Mouse (Mus musculus) hindbrain, embryonic 12.5 days (tissue): Measurements from ENCODE around the gene Slc50a1. TPM values are rescaled to one million over a fixed set of nuclear protein-coding genes. Genes with fewer than 3 reads are reported as not detected.

Experiments used
- ATAC-seq: fragments of 200-750 bp; cut with Nextera tagmentation; 2 replicates; pipeline ENCODE4 v1.8.0; 2017; ENCODE audit warnings: moderate TSS enrichment; ENCODE audit not compliant: low FRiP score
- H3K27ac ChIP-seq: fragments of 300-500 bp; sonication (generic); 2 replicates; pipeline ENCODE4 v1.5.1; 2016; ENCODE audit warnings: mild to moderate bottlenecking
- H3K27me3 ChIP-seq: fragments of 300-500 bp; sonication (generic); 2 replicates; pipeline ENCODE4 v1.6.1; 2016; ENCODE audit warnings: mild to moderate bottlenecking
- H3K36me3 ChIP-seq: fragments of 300-500 bp; sonication (generic); 2 replicates; pipeline ENCODE4 v1.6.1; 2016; ENCODE audit warnings: mild to moderate bottlenecking
- H3K4me1 ChIP-seq: fragments of 300-500 bp; sonication (generic); 2 replicates; pipeline ENCODE4 v1.6.1; 2016
- H3K4me2 ChIP-seq: fragments of 300-500 bp; sonication (generic); replicated peaks from 2 replicates; pipeline ENCODE4 v1.6.1; 2016; ENCODE audit warnings: mild to moderate bottlenecking
- H3K4me3 ChIP-seq: fragments of 300-500 bp; sonication (generic); 2 replicates; pipeline ENCODE4 v1.5.1; 2016; ENCODE audit warnings: mild to moderate bottlenecking
- H3K9ac ChIP-seq: fragments of 300-500 bp; sonication (generic); 2 replicates; pipeline ENCODE4 v1.6.1; 2016; ENCODE audit warnings: mild to moderate bottlenecking, moderate library complexity
- H3K9me3 ChIP-seq: fragments of 300-500 bp; sonication (generic); replicated peaks from 2 replicates; pipeline ENCODE4 v1.6.1; 2016; ENCODE audit warnings: mild to moderate bottlenecking
- WGBS: fragments of 180-500 bp; shearing (Covaris S2); methylation state at CpG from one replicate; pipeline ENCODE4 v1.1.7; 2016; 5-methylcytosine and 5-hydroxymethylcytosine counted together
- polyA plus RNA-seq: library from polyadenylated mRNA; unstranded; fragments of >200 nt; fragmentation: Nextera tagmentation; extraction: Ambion mirVana; gene quantifications from 2 replicates; pipeline ENCODE4 v1.2.1, GENCODE M21; 2016

The Slc50a1 gene
- polyA plus RNA-seq, 1 experiment from 2014 or later, result 44.9 TPM

GRCm38 (mm10) chr3:89238494-89238893, 31.9 kb downstream of the Slc50a1 start:
- 70% methylated on average over 10 of the region's 12 CpGs for WGBS
- H3K36me3 ChIP-seq, result peaks cover 84% of the 10 kb centered on the region

GRCm38 (mm10) chr3:89237682-89238081, 32.7 kb downstream of the Slc50a1 start:
- Histone ChIP-seq H3K9ac (no peak overlapping the region), H3K27me3 (0 out of 2 replicates have a peak, but pooled peaks cover 4% of the 10 kb centered on the region), H3K36me3 (peaks cover 89% of the 10 kb centered on the region), H3K27ac (no peak overlapping the region), H3K4me1 (peaks cover 2% of the 10 kb centered on the region), H3K4me3 (no peak overlapping the region), H3K9me3 (no peaks in the 10 kb centered on the region), H3K4me2 (no peak overlapping the region)
- ATAC-seq, result no peak
- WGBS, result 95% methylated on average over 21 of the region's 21 CpGs

More at GRCm38 (mm10) chr3:89238494-89238893, 31.9 kb downstream of the Slc50a1 start:
- H3K27me3 ChIP-seq, result 0 out of 2 replicates have a peak, but pooled peaks cover 4% of the 10 kb centered on the region
- H3K27ac ChIP-seq, result no peak overlapping the region
- peaks cover 10% of the 10 kb centered on the region for H3K4me1 ChIP-seq
- H3K4me3 ChIP-seq, result no peak overlapping the region
- H3K9ac ChIP-seq, result 0 out of 2 replicates have a peak overlapping the region, but pooled peaks have one; percentile 23
- ATAC-seq, result no peak
- H3K9me3 ChIP-seq, result no peaks in the 10 kb centered on the region
- H3K4me2 ChIP-seq, result no peak overlapping the region

- Histone ChIP-seq H3K27ac (no peak overlapping the region), H3K4me1 (no peaks in the 10 kb centered on the region; the same call in 1 of the 2 replicates), H3K4me2 (no peak overlapping the region), H3K36me3 (peaks cover 79% of the 10 kb centered on the region), H3K9me3 (no peaks in the 10 kb centered on the region), H3K9ac (no peak overlapping the region), H3K27me3 (0 out of 2 replicates have a peak, but pooled peaks cover 4% of the 10 kb centered on the region), H3K4me3 (no peak overlapping the region)
- no peak for ATAC-seq
- 94% methylated on average over 10 of the region's 10 CpGs for WGBS
Observed at GRCm38 (mm10) chr3:89236516-89236915, 33.9 kb downstream of the Slc50a1 start.

DNA sequence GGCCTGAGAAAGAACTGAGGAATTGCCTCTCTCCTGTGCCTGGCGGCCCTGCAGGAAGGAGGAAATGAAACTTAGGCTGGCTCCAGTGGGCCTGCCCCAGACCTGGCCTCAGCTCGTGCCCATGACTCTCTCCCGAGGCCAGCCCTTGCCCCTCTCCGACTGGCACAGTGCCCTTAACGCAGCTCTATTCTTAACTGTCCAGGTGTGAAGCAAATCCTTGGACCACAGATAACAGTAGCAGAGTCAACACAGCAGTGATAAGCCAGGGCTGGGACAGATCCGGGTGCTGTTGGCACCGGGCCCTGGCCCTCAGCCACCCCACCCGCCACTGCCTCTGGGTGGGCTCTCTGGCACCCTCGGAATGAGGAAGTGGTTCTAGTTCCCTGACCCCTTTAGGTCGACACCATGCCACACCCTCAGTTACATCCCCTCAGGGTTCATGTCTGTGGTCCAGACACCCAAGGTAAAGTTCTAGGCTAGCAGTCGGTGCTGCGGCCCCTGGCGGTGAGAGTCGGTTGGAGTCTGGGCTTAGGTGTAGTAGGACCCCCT, 36.7 kb downstream of the Slc50a1 start:
- Histone ChIP-seq H3K4me2 (no peak overlapping the region), H3K27me3 (peaks cover 1% of the 10 kb centered on the region; the same call in 1 of the 2 replicates), H3K27ac (no peak overlapping the region), H3K4me1 (peaks cover 3% of the 10 kb centered on the region; the same call in 1 of the 2 replicates), H3K4me3 (no peak overlapping the region), H3K9ac (no peak overlapping the region), H3K36me3 (peaks cover 54% of the 10 kb centered on the region), H3K9me3 (no peaks in the 10 kb centered on the region)
- ATAC-seq, result no peak
- 87% methylated on average over 14 of the region's 14 CpGs for WGBS

- H3K27me3 ChIP-seq, result no peaks in the 10 kb centered on the region; the same call in 1 of the 2 replicates
- 77% methylated on average over 6 of the region's 6 CpGs for WGBS
- no peak overlapping the region for H3K9ac ChIP-seq
- peaks cover 12% of the 10 kb centered on the region for H3K4me1 ChIP-seq
- no peak overlapping the region for H3K4me2 ChIP-seq
- no peak for ATAC-seq
- H3K4me3 ChIP-seq, result no peak overlapping the region
- no peak overlapping the region for H3K27ac ChIP-seq
- H3K36me3 ChIP-seq, result peaks cover 44% of the 10 kb centered on the region
- no peaks in the 10 kb centered on the region for H3K9me3 ChIP-seq
Observed at GRCm38 (mm10) chr3:89232614-89233013, 37.8 kb downstream of the Slc50a1 start.

GRCm38 (mm10) chr3:89231772-89232275, 38.5 kb downstream of the Slc50a1 start:
- H3K4me3 ChIP-seq, result no peak overlapping the region
- no peak overlapping the region for H3K4me2 ChIP-seq
- no peak for ATAC-seq
- no peaks in the 10 kb centered on the region for H3K9me3 ChIP-seq
- peaks cover 19% of the 10 kb centered on the region for H3K4me1 ChIP-seq
- H3K27me3 ChIP-seq, result no peaks in the 10 kb centered on the region; the same call in 1 of the 2 replicates
- no peak overlapping the region for H3K9ac ChIP-seq
- no peak overlapping the region for H3K27ac ChIP-seq
- peaks cover 36% of the 10 kb centered on the region for H3K36me3 ChIP-seq
- 77% methylated on average over 16 of the region's 16 CpGs for WGBS

GRCm38 (mm10) chr3:89231345-89231744, 39.0 kb downstream of the Slc50a1 start:
- Histone ChIP-seq H3K4me3 (no peak overlapping the region), H3K27me3 (no peaks in the 10 kb centered on the region; the same call in 1 of the 2 replicates), H3K4me1 (peaks cover 24% of the 10 kb centered on the region), H3K36me3 (peaks cover 31% of the 10 kb centered on the region), H3K27ac (no peak overlapping the region), H3K9ac (no peak overlapping the region), H3K4me2 (no peak overlapping the region), H3K9me3 (no peaks in the 10 kb centered on the region)
- ATAC-seq, result no peak
- WGBS, result 71% methylated on average over 7 of the region's 7 CpGs

DNA sequence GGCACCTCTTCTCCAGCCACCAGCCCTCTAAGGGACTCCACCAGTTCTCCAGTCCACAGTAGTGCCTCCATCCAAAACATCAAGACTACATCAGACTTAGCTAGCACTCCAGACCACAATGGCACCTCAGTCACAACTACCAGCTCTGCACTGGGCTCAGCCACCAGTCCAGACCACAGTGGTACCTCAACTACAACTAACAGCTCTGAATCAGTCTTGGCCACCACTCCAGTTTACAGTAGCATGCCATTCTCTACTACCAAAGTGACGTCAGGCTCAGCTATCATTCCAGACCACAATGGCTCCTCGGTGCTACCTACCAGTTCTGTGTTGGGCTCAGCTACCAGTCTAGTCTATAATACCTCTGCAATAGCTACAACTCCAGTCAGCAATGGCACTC, 39.8 kb downstream of the Slc50a1 start:
- ATAC-seq, result no peak

GRCm38 (mm10) chr3:89229276-89229675, 41.1 kb downstream of the Slc50a1 start:
- H3K27ac ChIP-seq, result no peak overlapping the region
- no peak overlapping the region for H3K4me3 ChIP-seq
- no peaks in the 10 kb centered on the region for H3K9me3 ChIP-seq
- no peak overlapping the region for H3K9ac ChIP-seq
- no peak for ATAC-seq
- peaks cover 12% of the 10 kb centered on the region for H3K36me3 ChIP-seq
- H3K4me2 ChIP-seq, result 0 out of 2 replicates have a peak overlapping the region, but pooled peaks have one; percentile 70
- H3K4me1 ChIP-seq, result peaks cover 44% of the 10 kb centered on the region
- no peaks in the 10 kb centered on the region; the same call in 1 of the 2 replicates for H3K27me3 ChIP-seq
- 58% methylated on average over 4 of the region's 4 CpGs for WGBS

More for the DNA sequence above, 39.8 kb downstream of the Slc50a1 start:
- H3K4me1 ChIP-seq, result peaks cover 31% of the 10 kb centered on the region
- no peak overlapping the region for H3K4me2 ChIP-seq
- no peak overlapping the region for H3K9ac ChIP-seq
- H3K36me3 ChIP-seq, result peaks cover 24% of the 10 kb centered on the region
- no peak overlapping the region for H3K27ac ChIP-seq
- no peak overlapping the region for H3K4me3 ChIP-seq
- 92% methylated on average over 2 of the region's 2 CpGs for WGBS
- H3K27me3 ChIP-seq, result no peaks in the 10 kb centered on the region; the same call in 1 of the 2 replicates
- no peaks in the 10 kb centered on the region for H3K9me3 ChIP-seq

GRCm38 (mm10) chr3:89228836-89229235, 41.5 kb downstream of the Slc50a1 start, which contains the start of gene Muc1:
Gene Muc1 (plus strand): TSS chr3:89229057.
- H3K4me1 ChIP-seq, result peaks cover 49% of the 10 kb centered on the region
- H3K9me3 ChIP-seq, result no peaks in the 10 kb centered on the region
- H3K4me2 ChIP-seq, result peak within 1 kb of the TSS; percentile 70
- peak within 1 kb of the TSS; percentile 76 for H3K9ac ChIP-seq
- peak within 1 kb of the TSS; percentile 88 for H3K27ac ChIP-seq
- H3K27me3 ChIP-seq, result no peaks in the 10 kb centered on the region; the same call in 1 of the 2 replicates
- H3K4me3 ChIP-seq, result peak within 1 kb of the TSS; percentile 49
- no peak for ATAC-seq
- H3K36me3 ChIP-seq, result peaks cover 14% of the 10 kb centered on the region
- 32% methylated on average over 10 of the region's 10 CpGs for WGBS

DNA sequence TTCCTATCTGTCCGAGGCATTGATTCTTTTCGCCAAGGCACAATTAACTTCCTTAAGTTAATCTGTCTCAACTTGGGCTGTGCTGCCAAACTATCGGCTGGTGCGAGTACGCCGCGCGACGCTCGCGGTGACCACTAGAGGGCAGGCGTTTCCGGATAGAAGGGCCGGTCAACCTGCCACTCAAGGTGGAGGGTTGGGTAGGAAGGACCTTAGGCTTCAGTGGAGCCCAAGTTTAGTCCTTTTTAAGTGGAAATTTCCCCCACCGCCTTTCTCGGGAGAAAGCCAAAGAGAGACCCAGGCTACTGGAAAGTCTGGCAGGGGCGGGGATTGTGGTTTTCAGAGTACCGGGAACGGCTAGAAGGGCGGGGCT, 42.2 kb downstream of the Slc50a1 start:
- peak overlapping the region; percentile 49 for H3K4me3 ChIP-seq
- under 1% methylated on average over 20 of the region's 20 CpGs for WGBS
- no peaks in the 10 kb centered on the region for H3K9me3 ChIP-seq
- peak overlapping the region; percentile 76 for H3K9ac ChIP-seq
- peak overlapping the region; percentile 88 for H3K27ac ChIP-seq
- peak; percentile 21 for ATAC-seq
- peak overlapping the region; percentile 70 for H3K4me2 ChIP-seq
- peaks cover 55% of the 10 kb centered on the region for H3K4me1 ChIP-seq
- peaks cover 12% of the 10 kb centered on the region for H3K36me3 ChIP-seq
- no peaks in the 10 kb centered on the region; the same call in 1 of the 2 replicates for H3K27me3 ChIP-seq

- Histone ChIP-seq H3K36me3 (peaks cover 17% of the 10 kb centered on the region; the same call in 1 of the 2 replicates), H3K4me2 (peak overlapping the region; percentile 70), H3K27ac (peak overlapping the region; percentile 88), H3K4me1 (peaks cover 60% of the 10 kb centered on the region), H3K9me3 (no peaks in the 10 kb centered on the region), H3K9ac (peak overlapping the region; percentile 76), H3K4me3 (peak overlapping the region; percentile 49), H3K27me3 (no peaks in the 10 kb centered on the region; the same call in 1 of the 2 replicates)
- 2% methylated on average over 41 of the region's 41 CpGs for WGBS
- ATAC-seq, result peak; percentile 67
Observed at GRCm38 (mm10) chr3:89227307-89228179, 42.8 kb downstream of the Slc50a1 start.
